In the genomic region with DNA sequence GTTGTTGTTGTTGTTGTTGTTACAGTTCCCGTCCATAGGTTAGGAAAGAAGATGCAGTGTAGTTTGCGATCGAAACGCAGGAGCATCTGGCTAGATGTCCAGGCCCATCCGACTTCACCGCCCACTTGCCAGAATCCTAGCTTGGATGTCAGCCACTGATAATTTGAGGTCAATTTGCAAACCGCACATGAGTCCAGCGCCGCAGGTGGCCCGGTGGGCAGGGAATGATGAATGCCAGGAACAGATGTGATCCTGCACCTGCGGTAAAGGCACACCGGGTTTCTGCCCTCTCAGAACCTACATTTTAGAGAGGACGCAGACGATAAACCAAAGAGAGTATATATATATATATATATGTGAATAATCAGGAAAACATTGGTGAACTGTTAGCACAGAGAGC, we compare ENCODE assay signal across 8 mouse cellular contexts. TPM values are rescaled to one million over a fixed set of nuclear protein-coding genes. Genes with fewer than 3 reads are reported as not detected.
A peak's percentile ranks its signal among the peaks of the same experiment; 100 is the strongest.
DNase-seq lines count a peak whose midpoint lies in the region; ATAC-seq lines count a peak whose summit lies in the region.

No protein-coding gene starts in this region.

- no peaks in the 10 kb centered on the region for H3K27me3 ChIP-seq in intestine, embryonic 15.5 days (replicated peaks)
- H3K27me3 ChIP-seq in neural tube, embryonic 13.5 days = peaks cover 13% of the 10 kb centered on the region

- H3K4me3 ChIP-seq in intestine, embryonic 15.5 days (replicated peaks) = peak overlapping the region; percentile 64
- H3K4me3 ChIP-seq in neural tube, embryonic 13.5 days = peak overlapping the region; percentile 58; the same call in 1 of the 2 replicates

- peak; percentile 63 for DNase-seq in left cerebral cortex, postnatal 4 days
- no peak for DNase-seq in left cerebral cortex, postnatal 14 days (ENCODE audit: low spot score in 2 of 2)
- peak; percentile 66 to 74 for DNase-seq in cerebellum, postnatal 10 days
- no peak for DNase-seq in c-Kit-positive CD71-positive TER-119-positive erythroid progenitor cells, embryonic 14.5 days (ENCODE audit: low spot score)
- DNase-seq in frontal cortex, postnatal 10 days (ENCODE audit: low spot score in 2 of 2) = no peak

- no peaks in the 10 kb centered on the region for H3K36me3 ChIP-seq in intestine, embryonic 15.5 days
- H3K36me3 ChIP-seq in neural tube, embryonic 13.5 days = no peaks in the 10 kb centered on the region

- peaks cover 14% of the 10 kb centered on the region; the same call in 1 of the 2 replicates for H3K4me1 ChIP-seq in intestine, embryonic 15.5 days (replicated peaks)
- peaks cover 21% of the 10 kb centered on the region for H3K4me1 ChIP-seq in neural tube, embryonic 13.5 days (replicated peaks)

- ATAC-seq in intestine, embryonic 15.5 days = no peak
- ATAC-seq in neural tube, embryonic 13.5 days (ENCODE audit: low read depth) = no peak
- no peak for ATAC-seq in granulocyte monocyte progenitor cell, adult 5-6 weeks (replicated peaks; ENCODE audit: poor library complexity, severe bottlenecking)

- intact Hi-C loops in left cerebral cortex, postnatal 4 days (cut with DNase I) = loop anchor here (10.0 kb wide), 2 partner anchors 68 to 142 kb away; no protein-coding TSS in a partner anchor
- intact Hi-C loops in left cerebral cortex, postnatal 14 days (cut with DNase I) = loop anchor here (2.0 to 5.0 kb wide), 3 partner anchors 44 to 144 kb away; no protein-coding TSS in a partner anchor

- H3K27ac ChIP-seq in intestine, embryonic 15.5 days = 0 out of 2 replicates have a peak overlapping the region, but pooled peaks have one; percentile 81
- H3K27ac ChIP-seq in neural tube, embryonic 13.5 days (replicated peaks) = no peak overlapping the region

- H3K9ac ChIP-seq in intestine, embryonic 15.5 days = no peak overlapping the region
- no peak overlapping the region for H3K9ac ChIP-seq in neural tube, embryonic 13.5 days

- 66% methylated on average over 14 of the region's 14 CpGs for WGBS in intestine, embryonic 15.5 days
- 58% methylated on average over 14 of the region's 14 CpGs for WGBS in neural tube, embryonic 13.5 days

- H3K9me3 ChIP-seq in intestine, embryonic 15.5 days = no peaks in the 10 kb centered on the region
- H3K9me3 ChIP-seq in neural tube, embryonic 13.5 days = no peaks in the 10 kb centered on the region

- peak overlapping the region; percentile 95 for H3K4me2 ChIP-seq in intestine, embryonic 15.5 days (replicated peaks)
- peak overlapping the region; percentile 84 for H3K4me2 ChIP-seq in neural tube, embryonic 13.5 days

RNA-seq across cellular contexts. Expression of a gene that starts 0.7 kb away (rescaled TPM):
- total RNA-seq in left cerebral cortex, postnatal 4 days (2021) = 10 to 100 TPM; 22.4 to 25.3 TPM
- total RNA-seq in left cerebral cortex, postnatal 14 days (2021) = 10 to 100 TPM; 29.3 to 37.6 TPM
- 7.4 TPM in 2 replicates for polyA plus RNA-seq in intestine, embryonic 15.5 days (2015; fragmentation: Nextera tagmentation; extraction: Ambion mirVana)
- 5.0 and 5.1 TPM in 2 replicates for polyA plus RNA-seq in neural tube, embryonic 13.5 days (2015; fragmentation: Nextera tagmentation; extraction: Ambion mirVana)
- 9.1 TPM in 2 replicates for total RNA-seq in granulocyte monocyte progenitor cell, adult 5-6 weeks (2014; fragmentation: Nextera tagmentation)
- 8.9 and 9.3 TPM in 2 replicates for total RNA-seq in granulocyte monocyte progenitor cell, adult 5-6 weeks (2017)

Comparison
In these comparisons a context has a peak if more than half of its experiments do, and no peak if none do; other contexts are left out.
1. DNase-seq: peak in left cerebral cortex, postnatal 4 days (single experiment) and cerebellum, postnatal 10 days (2 of 2); none in left cerebral cortex, postnatal 14 days (0 of 2), c-Kit-positive CD71-positive TER-119-positive erythroid progenitor cells, embryonic 14.5 days (single experiment) and frontal cortex, postnatal 10 days (0 of 2).